ENCODE assay signal across 11 mouse cellular contexts in the genomic region with DNA sequence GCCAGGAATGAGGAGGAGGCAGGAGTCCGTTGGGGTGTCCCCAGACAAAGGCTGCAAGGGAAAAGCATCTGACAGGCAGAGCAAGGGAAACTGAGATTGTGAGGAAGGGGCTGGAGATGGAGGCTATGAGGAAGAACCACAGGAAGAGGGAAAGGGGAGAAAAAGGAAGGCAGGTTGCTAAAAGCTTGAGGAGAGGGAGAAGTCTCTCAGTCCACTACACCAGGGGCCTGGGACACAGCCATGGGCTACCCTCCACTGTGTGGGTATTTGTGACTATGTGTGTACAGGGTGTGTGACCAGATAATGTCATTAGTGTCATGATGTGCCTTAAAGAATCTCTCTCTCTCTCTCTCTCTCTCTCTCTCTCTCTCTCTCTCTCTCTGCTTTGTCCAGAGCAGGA.
DNase-seq lines count a peak whose midpoint lies in the region; ATAC-seq and TF ChIP-seq lines count a peak whose summit lies in the region.
"Had no signal": no experiment of that assay in that cellular context is flagged by ENCODE, and none has a peak within 500 bp of the region (broad histone marks: within the 10 kb centered on the region; RNA-seq: fewer than 3 reads in every experiment).

No protein-coding gene starts in this region.

- H3K4me2 ChIP-seq in heart, embryonic 12.5 days, result peak overlapping the region; percentile 56
- H3K4me2 ChIP-seq in hindbrain, embryonic 11.5 days (replicated peaks; ENCODE audit: low read depth, low read length), result peak overlapping the region; percentile 57
- H3K4me2 ChIP-seq in midbrain, embryonic 11.5 days, result peak overlapping the region; percentile 40
- H3K4me2 ChIP-seq: liver, embryonic 15.5 days had no signal

- ATAC-seq in heart, embryonic 12.5 days (ENCODE audit: insufficient number of reproducible peaks, low FRiP score), result no peak
- no peak for ATAC-seq in hindbrain, embryonic 11.5 days (ENCODE audit: low FRiP score)
- ATAC-seq in midbrain, embryonic 11.5 days (ENCODE audit: low FRiP score), result no peak

- H3K4me1 ChIP-seq in heart, embryonic 12.5 days (replicated peaks), result peaks cover 5% of the 10 kb centered on the region; the same call in 1 of the 2 replicates
- H3K4me1 ChIP-seq in embryonic facial prominence, embryonic 10.5 days, result peaks cover 25% of the 10 kb centered on the region
- H3K4me1 ChIP-seq in hindbrain, embryonic 11.5 days (replicated peaks; ENCODE audit: control insufficient read depth, insufficient read depth, low read length), result peaks cover 4% of the 10 kb centered on the region; the same call in 1 of the 2 replicates
- H3K4me1 ChIP-seq in midbrain, embryonic 11.5 days (ENCODE audit: control insufficient read depth, insufficient read depth, low read length), result peaks cover 6% of the 10 kb centered on the region
- H3K4me1 ChIP-seq in thymus, adult 2 months (replicated peaks; ENCODE audit: control insufficient read depth, insufficient read depth, low read length), result no peaks in the 10 kb centered on the region
- H3K4me1 ChIP-seq: liver, embryonic 15.5 days had no signal

- no peak for TF ChIP-seq POLR2A in thymus, adult 2 months (IDR thresholded peaks at IDR 0.05; ENCODE audit: control insufficient read depth, extremely low read depth, insufficient read depth, low read length, poor library complexity)

- H3K36me3 ChIP-seq in heart, embryonic 12.5 days, result no peaks in the 10 kb centered on the region
- no peaks in the 10 kb centered on the region for H3K36me3 ChIP-seq in embryonic facial prominence, embryonic 10.5 days (replicated peaks)
- no peaks in the 10 kb centered on the region for H3K36me3 ChIP-seq in hindbrain, embryonic 11.5 days (ENCODE audit: control insufficient read depth, insufficient read depth, low read length)
- no peaks in the 10 kb centered on the region for H3K36me3 ChIP-seq in midbrain, embryonic 11.5 days (ENCODE audit: control insufficient read depth, insufficient read depth, low read length)
- no peaks in the 10 kb centered on the region for H3K36me3 ChIP-seq in thymus, adult 2 months (ENCODE audit: control insufficient read depth, insufficient read depth, low read length)
- H3K36me3 ChIP-seq: liver, embryonic 15.5 days had no signal

- no peak overlapping the region for H3K9ac ChIP-seq in heart, embryonic 12.5 days
- H3K9ac ChIP-seq in hindbrain, embryonic 11.5 days (ENCODE audit: low read depth, low read length), result peak overlapping the region; percentile 44; the same call in 1 of the 2 replicates
- peak overlapping the region; percentile 56 for H3K9ac ChIP-seq in midbrain, embryonic 11.5 days (ENCODE audit: low read length)
- H3K9ac ChIP-seq: liver, embryonic 15.5 days had no signal

- H3K4me3 ChIP-seq in heart, embryonic 12.5 days, result peak overlapping the region; percentile 22
- peak overlapping the region; percentile 56 for H3K4me3 ChIP-seq in embryonic facial prominence, embryonic 10.5 days
- peak overlapping the region; percentile 28 for H3K4me3 ChIP-seq in hindbrain, embryonic 11.5 days (ENCODE audit: low read depth, low read length)
- peak overlapping the region; percentile 29 for H3K4me3 ChIP-seq in midbrain, embryonic 11.5 days (ENCODE audit: low read depth, low read length)
- no peak overlapping the region for H3K4me3 ChIP-seq in thymus, adult 2 months (ENCODE audit: control insufficient read depth, insufficient read depth, low read length)
- H3K4me3 ChIP-seq: liver, embryonic 15.5 days had no signal

- peaks cover 92% of the 10 kb centered on the region for H3K27me3 ChIP-seq in heart, embryonic 12.5 days (replicated peaks)
- H3K27me3 ChIP-seq in embryonic facial prominence, embryonic 10.5 days (replicated peaks; ENCODE audit: low read depth, poor library complexity, severe bottlenecking), result peaks cover 94% of the 10 kb centered on the region
- H3K27me3 ChIP-seq in hindbrain, embryonic 11.5 days (ENCODE audit: control insufficient read depth, insufficient read depth, low read length), result peaks cover 10% of the 10 kb centered on the region
- peaks cover 21% of the 10 kb centered on the region for H3K27me3 ChIP-seq in midbrain, embryonic 11.5 days (ENCODE audit: control insufficient read depth, insufficient read depth, low read length)
- H3K27me3 ChIP-seq in thymus, adult 2 months (ENCODE audit: control insufficient read depth, insufficient read depth, low read length), result peaks cover 5% of the 10 kb centered on the region

- WGBS in heart, embryonic 12.5 days, result 0% methylated on average over 1 of the region's 1 CpGs
- WGBS in embryonic facial prominence, embryonic 10.5 days, result 0% methylated on average over 1 of the region's 1 CpGs
- WGBS in hindbrain, embryonic 11.5 days, result 0% methylated on average over 1 of the region's 1 CpGs
- 0% methylated on average over 1 of the region's 1 CpGs for WGBS in midbrain, embryonic 11.5 days
- WGBS in thymus, adult 2 months, result 0% methylated on average over 1 of the region's 1 CpGs

- no peak overlapping the region for H3K27ac ChIP-seq in heart, embryonic 12.5 days (ENCODE audit: poor library complexity, severe bottlenecking)
- peak overlapping the region; percentile 45; the same call in 1 of the 2 replicates for H3K27ac ChIP-seq in embryonic facial prominence, embryonic 10.5 days (replicated peaks)
- H3K27ac ChIP-seq in hindbrain, embryonic 11.5 days (ENCODE audit: low read depth, low read length), result no peak overlapping the region
- no peak overlapping the region for H3K27ac ChIP-seq in midbrain, embryonic 11.5 days (ENCODE audit: low read depth, low read length)
- no peak overlapping the region for H3K27ac ChIP-seq in thymus, adult 2 months (ENCODE audit: control insufficient read depth, insufficient read depth, low read length)
- H3K27ac ChIP-seq: liver, embryonic 15.5 days had no signal

- H3K9me3 ChIP-seq in heart, embryonic 12.5 days (replicated peaks), result no peaks in the 10 kb centered on the region
- H3K9me3 ChIP-seq in embryonic facial prominence, embryonic 10.5 days, result no peaks in the 10 kb centered on the region
- no peaks in the 10 kb centered on the region for H3K9me3 ChIP-seq in hindbrain, embryonic 11.5 days (ENCODE audit: control insufficient read depth, low read length)
- H3K9me3 ChIP-seq in midbrain, embryonic 11.5 days (ENCODE audit: control insufficient read depth, low read length), result no peaks in the 10 kb centered on the region
- H3K9me3 ChIP-seq: liver, embryonic 15.5 days had no signal

- no peak for DNase-seq in heart, postnatal 4 days
- DNase-seq in embryonic facial prominence, embryonic 10.5 days (ENCODE audit: low spot score), result no peak
- no peak for DNase-seq in hindbrain, embryonic 11.5 days (ENCODE audit: low spot score)
- DNase-seq in midbrain, embryonic 11.5 days (ENCODE audit: low spot score, missing footprints), result peak; percentile 92
- DNase-seq in layer of hippocampus, adult 8-10 months (ENCODE audit: low spot score in 2 of 2), result no peak
- no peak for DNase-seq in thymus, adult 2 months
- no peak for DNase-seq in layer of hippocampus, postnatal 36 days
- DNase-seq: cerebellum, postnatal 36 days; kidney, adult 2 months had no signal

- no peak for TF ChIP-seq CTCF in thymus, adult 2 months (IDR thresholded peaks at IDR 0.05; ENCODE audit: borderline replicate concordance, control insufficient read depth, extremely low read depth, insufficient read depth, low read length, poor library complexity)
